Mouse (Mus musculus) thymus, postnatal 0 days (tissue): Measurements from ENCODE around the gene Tspan10. TPM values are rescaled to one million over a fixed set of nuclear protein-coding genes. Genes with fewer than 3 reads are reported as not detected.

ENCODE experiments used
- DNase-seq: peaks from one replicate; pipeline ENCODE4 v3.0.0-alpha.2; 2015; ENCODE audit warnings: low spot score
- polyA plus RNA-seq: library from polyadenylated mRNA; unstranded; fragments of >200 nt; fragmentation: Nextera tagmentation; extraction: Ambion mirVana; gene quantifications from 2 replicates; pipeline ENCODE4 v1.2.1, GENCODE M21; 2015

Gene Tspan10
- polyA plus RNA-seq, 1 experiment from 2014 or later = 1.2 TPM

DNA sequence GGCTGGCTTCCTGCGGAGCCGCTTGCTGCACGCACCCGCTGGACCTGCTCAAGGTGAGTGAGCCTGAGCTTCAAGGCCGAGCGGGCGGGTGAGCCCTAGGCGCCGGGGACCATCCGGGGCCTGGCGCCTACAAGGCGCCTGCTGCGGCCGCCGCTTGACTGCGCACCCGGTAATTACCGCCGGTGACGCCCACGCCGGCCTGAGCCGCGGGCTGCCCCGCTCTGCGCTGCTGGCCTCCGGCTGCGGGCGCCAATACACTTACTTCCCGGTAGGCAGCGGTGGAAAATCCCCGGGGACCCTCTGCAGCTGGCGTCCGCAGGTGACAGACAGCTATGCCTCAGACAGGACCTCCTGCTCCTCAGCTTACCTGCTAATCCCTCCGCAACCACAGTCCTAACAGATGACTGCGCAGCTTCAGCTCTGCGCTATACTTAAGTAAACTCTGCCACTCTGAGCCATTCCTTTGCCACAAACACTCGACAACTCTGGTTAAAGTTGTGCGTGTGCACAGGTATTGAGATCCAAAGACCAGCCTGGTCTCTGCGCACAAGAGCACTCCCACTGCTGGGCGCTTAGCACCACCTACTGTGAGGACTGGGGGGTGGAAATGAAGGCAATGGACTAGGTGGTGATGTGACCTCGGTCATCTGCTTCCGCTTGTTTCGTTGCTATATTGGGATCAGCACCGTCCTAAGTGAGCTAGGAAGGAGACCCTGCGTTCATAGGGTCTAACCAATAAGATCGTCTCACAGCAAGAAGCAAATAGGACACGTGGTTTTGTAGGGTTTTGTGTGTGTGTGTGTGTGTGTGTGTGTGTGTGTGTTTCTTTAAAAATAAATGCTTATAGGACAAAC, 49.8 kb downstream of the Tspan10 start:
- peak; percentile 51 for DNase-seq

- no peak for DNase-seq
Observed at GRCm38 (mm10) chr11:120492878-120493203, 50.4 kb downstream of the Tspan10 start.

- no peak for DNase-seq
Observed at GRCm38 (mm10) chr11:120493351-120493750, 50.9 kb downstream of the Tspan10 start.

GRCm38 (mm10) chr11:120493911-120494310, 51.5 kb downstream of the Tspan10 start:
- DNase-seq = no peak

Other genes with a start within 250 kb of the Tspan10 start
- gene Bahcc1, start 209.7 kb upstream of the Tspan10 start, polyA plus RNA-seq = 3.3 and 4.6 TPM in 2 replicates
- 1,815 and 1,857 TPM in 2 replicates for gene Actg1, start 94.1 kb upstream of the Tspan10 start, polyA plus RNA-seq
- 0.46 and 0.59 TPM in 2 replicates for gene Fscn2, start 81.1 kb upstream of the Tspan10 start, polyA plus RNA-seq
- gene Faap100, start 63.9 kb upstream of the Tspan10 start, polyA plus RNA-seq = 12.8 and 15.9 TPM in 2 replicates
- gene Nploc4, start 4.9 kb upstream of the Tspan10 start, polyA plus RNA-seq = 24.8 and 29.3 TPM in 2 replicates
- 0.14 TPM in 1 of 2 replicates, not detected in the other for gene Pde6g, start 10.9 kb downstream of the Tspan10 start, polyA plus RNA-seq
- 15.5 and 18.5 TPM in 2 replicates for gene Oxld1, start 15.4 kb downstream of the Tspan10 start, polyA plus RNA-seq
- 30.0 and 33.3 TPM in 2 replicates for gene Ccdc137, start 15.5 kb downstream of the Tspan10 start, polyA plus RNA-seq
- 34.7 and 36.6 TPM in 2 replicates for gene Arl16, start 25.0 kb downstream of the Tspan10 start, polyA plus RNA-seq
- 133 and 148 TPM in 2 replicates for gene Mrpl12, start 42.0 kb downstream of the Tspan10 start, polyA plus RNA-seq
- gene Slc25a10, start 49.2 kb downstream of the Tspan10 start, polyA plus RNA-seq = 28.6 and 29.4 TPM in 2 replicates
- 0.14 and 0.18 TPM in 2 replicates for gene Gcgr, start 88.1 kb downstream of the Tspan10 start, polyA plus RNA-seq
- gene Mcrip1, start 107.1 kb downstream of the Tspan10 start, polyA plus RNA-seq = 179 and 196 TPM in 2 replicates
- gene Ppp1r27, start 108.5 kb downstream of the Tspan10 start, polyA plus RNA-seq = 13.7 and 17.1 TPM in 2 replicates
- gene P4hb, start 130.6 kb downstream of the Tspan10 start, polyA plus RNA-seq = 254 and 290 TPM in 2 replicates
- gene Arhgdia, start 139.0 kb downstream of the Tspan10 start, polyA plus RNA-seq = 553 and 615 TPM in 2 replicates
- gene Alyref, start 155.7 kb downstream of the Tspan10 start, polyA plus RNA-seq = 571 and 587 TPM in 2 replicates
- 158 and 179 TPM in 2 replicates for gene Anapc11, start 155.8 kb downstream of the Tspan10 start, polyA plus RNA-seq
- gene Npb, start 165.8 kb downstream of the Tspan10 start, polyA plus RNA-seq = 1.6 and 2.1 TPM in 2 replicates
- gene Pcyt2, start 175.3 kb downstream of the Tspan10 start, polyA plus RNA-seq = 113 and 114 TPM in 2 replicates
- 100 and 108 TPM in 2 replicates for gene Sirt7, start 182.6 kb downstream of the Tspan10 start, polyA plus RNA-seq
- 16.5 and 18.7 TPM in 2 replicates for gene Mafg, start 191.0 kb downstream of the Tspan10 start, polyA plus RNA-seq
- gene Pycr1, start 201.1 kb downstream of the Tspan10 start, polyA plus RNA-seq = 1.7 and 2.9 TPM in 2 replicates
- gene Myadml2, start 205.5 kb downstream of the Tspan10 start, polyA plus RNA-seq = 0.56 and 0.86 TPM in 2 replicates
- 0.18 TPM in 1 of 2 replicates, not detected in the other for gene Notum, start 218.5 kb downstream of the Tspan10 start, polyA plus RNA-seq
- 116 and 120 TPM in 2 replicates for gene Aspscr1, start 230.3 kb downstream of the Tspan10 start, polyA plus RNA-seq